Mouse (Mus musculus): Measurements from ENCODE around the gene Col6a5. TPM values are rescaled to one million over a fixed set of nuclear protein-coding genes. Genes with fewer than 3 reads are reported as not detected.

Gene Col6a5
- polyA plus RNA-seq, 1 experiment from 2014 or later = 0.18 TPM

DNA sequence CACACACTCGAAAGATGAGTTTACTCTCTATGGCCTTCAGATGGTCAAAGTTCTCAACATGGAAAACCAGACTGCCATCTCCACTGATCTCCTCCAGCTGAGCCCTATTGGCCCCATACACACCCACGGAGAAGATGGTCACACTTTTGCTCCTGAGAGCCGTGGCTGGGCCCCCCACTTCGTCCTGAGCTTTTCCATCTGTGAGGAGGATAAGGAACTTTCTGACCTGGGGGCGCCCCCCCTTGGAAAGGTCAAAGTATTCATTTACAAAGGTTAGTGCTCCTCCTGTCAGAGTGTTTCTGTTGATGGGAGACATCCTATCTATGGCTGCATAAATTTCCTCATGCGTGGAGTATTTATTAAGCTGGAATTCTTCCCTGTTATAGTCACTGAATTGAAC lies 26.6 kb downstream of the Col6a5 start:
- WGBS = 84% methylated on average over 6 of the region's 6 CpGs
- Histone ChIP-seq H3K4me1 (ENCODE audit: control insufficient read depth, insufficient read depth, low read length) (no peaks in the 10 kb centered on the region), H3K36me3 (ENCODE audit: control insufficient read depth, insufficient read depth, low read length) (no peaks in the 10 kb centered on the region), H3K9ac (replicated peaks; ENCODE audit: low read length) (no peak overlapping the region), H3K4me3 (replicated peaks; ENCODE audit: low read depth, low read length) (no peak overlapping the region), H3K27ac (replicated peaks; ENCODE audit: low read depth, low read length) (no peak overlapping the region), H3K9me3 (ENCODE audit: control insufficient read depth, low read length) (no peaks in the 10 kb centered on the region), H3K27me3 (ENCODE audit: control insufficient read depth, insufficient read depth, low read length) (no peaks in the 10 kb centered on the region), H3K4me2 (ENCODE audit: low read length) (no peak overlapping the region)
- ATAC-seq (ENCODE audit: low FRiP score, low TSS enrichment) = no peak
- DNase-seq = no peak

DNA sequence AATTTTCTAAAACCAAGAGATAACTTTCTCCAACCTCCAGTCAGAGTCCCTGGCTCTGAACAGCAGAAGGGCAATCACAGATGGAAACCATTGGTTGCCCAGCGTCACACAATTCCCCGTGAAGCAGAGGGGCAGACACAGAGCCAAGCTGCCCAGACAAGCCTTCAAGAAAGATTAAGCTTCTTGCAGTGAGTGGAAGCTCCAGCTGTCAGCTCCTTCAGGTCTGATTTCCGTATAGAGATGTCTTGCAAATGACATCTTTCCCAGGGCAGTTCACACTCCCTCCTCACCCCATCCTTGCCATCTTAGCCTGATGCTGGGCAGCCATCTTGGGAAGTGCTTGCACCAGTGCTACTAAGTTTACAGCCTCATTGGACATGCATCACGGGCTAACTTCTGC lies 31.2 kb downstream of the Col6a5 start:
- H3K4me2 ChIP-seq (ENCODE audit: low read length) = no peak overlapping the region
- 0 out of 2 replicates have a peak, but pooled peaks cover 3% of the 10 kb centered on the region for H3K4me1 ChIP-seq (ENCODE audit: control insufficient read depth, insufficient read depth, low read length)
- no peak overlapping the region for H3K9ac ChIP-seq (replicated peaks; ENCODE audit: low read length)
- DNase-seq (peak; percentile 20), ATAC-seq (ENCODE audit: low FRiP score, low TSS enrichment) (peak; percentile 34; the same call in 1 of the 2 replicates)
- H3K27me3 ChIP-seq (ENCODE audit: control insufficient read depth, insufficient read depth, low read length) = no peaks in the 10 kb centered on the region
- no peaks in the 10 kb centered on the region for H3K36me3 ChIP-seq (ENCODE audit: control insufficient read depth, insufficient read depth, low read length)
- H3K9me3 ChIP-seq (ENCODE audit: control insufficient read depth, low read length) = no peaks in the 10 kb centered on the region
- WGBS = 56% methylated on average over 4 of the region's 4 CpGs
- H3K4me3 ChIP-seq (replicated peaks; ENCODE audit: low read depth, low read length) = no peak overlapping the region
- H3K27ac ChIP-seq (replicated peaks; ENCODE audit: low read depth, low read length) = no peak overlapping the region

DNA sequence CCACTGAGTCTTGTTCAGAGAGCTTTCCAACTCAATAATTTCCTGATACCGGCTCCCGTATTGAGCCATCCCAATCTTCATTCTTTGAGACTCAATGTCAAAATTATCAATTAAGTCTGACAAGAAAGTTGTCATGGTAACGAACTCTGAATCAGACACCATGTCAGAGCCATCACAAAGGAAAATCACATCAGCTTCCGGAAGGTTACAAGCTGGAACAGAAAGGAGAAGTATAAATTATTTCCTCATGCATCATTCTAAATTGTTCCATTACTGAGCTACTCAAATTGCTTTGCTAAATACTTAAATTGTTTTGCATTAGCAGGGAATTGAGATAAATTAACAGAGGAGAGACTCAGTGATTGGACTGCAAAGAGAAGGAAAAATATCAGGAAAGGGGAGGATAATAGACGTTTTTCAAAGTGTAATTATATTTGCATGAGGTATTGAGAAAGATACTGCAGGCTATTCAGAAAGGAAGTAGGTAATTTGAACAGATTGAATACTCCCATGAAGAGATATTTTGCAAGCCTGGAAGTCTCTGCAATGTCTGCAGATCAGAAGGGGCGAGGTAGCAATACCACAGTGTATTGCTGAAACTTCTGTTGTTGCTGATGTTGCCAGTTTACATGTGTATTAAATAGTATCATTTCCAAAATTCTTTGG lies 31.9 kb downstream of the Col6a5 start:
- ATAC-seq (ENCODE audit: low FRiP score, low TSS enrichment) (no peak), DNase-seq (peak; percentile 42)
- no peak overlapping the region for H3K27ac ChIP-seq (replicated peaks; ENCODE audit: low read depth, low read length)
- H3K4me1 ChIP-seq (ENCODE audit: control insufficient read depth, insufficient read depth, low read length) = 0 out of 2 replicates have a peak, but pooled peaks cover 3% of the 10 kb centered on the region
- no peak overlapping the region for H3K9ac ChIP-seq (replicated peaks; ENCODE audit: low read length)
- 52% methylated on average over 6 of the region's 6 CpGs for WGBS
- H3K27me3 ChIP-seq (ENCODE audit: control insufficient read depth, insufficient read depth, low read length) = no peaks in the 10 kb centered on the region
- no peak overlapping the region for H3K4me2 ChIP-seq (ENCODE audit: low read length)
- H3K9me3 ChIP-seq (ENCODE audit: control insufficient read depth, low read length) = no peaks in the 10 kb centered on the region
- H3K36me3 ChIP-seq (ENCODE audit: control insufficient read depth, insufficient read depth, low read length) = no peaks in the 10 kb centered on the region
- no peak overlapping the region for H3K4me3 ChIP-seq (replicated peaks; ENCODE audit: low read depth, low read length)

DNA sequence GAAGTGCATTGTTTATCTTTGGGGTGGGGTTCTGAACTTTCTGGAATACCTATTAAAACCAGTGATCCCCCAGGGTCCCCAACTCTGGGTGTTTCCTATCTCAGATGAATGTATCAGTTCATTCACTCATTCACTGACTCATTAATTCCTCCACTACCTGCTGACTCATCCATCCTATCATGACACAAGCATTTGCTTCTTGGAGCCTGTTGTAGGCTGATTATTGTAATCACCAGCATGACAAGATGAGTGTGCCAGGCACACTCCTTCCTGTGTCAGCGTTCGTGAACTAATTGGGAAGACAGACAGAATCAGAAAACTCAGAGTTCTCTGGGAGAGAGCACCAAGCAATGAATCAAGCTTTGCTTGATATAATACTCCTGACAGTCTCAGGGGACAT lies 36.8 kb downstream of the Col6a5 start:
- WGBS = 83% methylated on average over 2 of the region's 2 CpGs
- H3K27me3 ChIP-seq (ENCODE audit: control insufficient read depth, insufficient read depth, low read length) = no peaks in the 10 kb centered on the region
- no peak overlapping the region for H3K4me3 ChIP-seq (replicated peaks; ENCODE audit: low read depth, low read length)
- 0 out of 2 replicates have a peak, but pooled peaks cover 3% of the 10 kb centered on the region for H3K4me1 ChIP-seq (ENCODE audit: control insufficient read depth, insufficient read depth, low read length)
- no peak for ATAC-seq (ENCODE audit: low FRiP score, low TSS enrichment)
- H3K4me2 ChIP-seq (ENCODE audit: low read length) = no peak overlapping the region
- no peaks in the 10 kb centered on the region for H3K36me3 ChIP-seq (ENCODE audit: control insufficient read depth, insufficient read depth, low read length)
- H3K9me3 ChIP-seq (ENCODE audit: control insufficient read depth, low read length) = no peaks in the 10 kb centered on the region
- no peak for DNase-seq
- H3K9ac ChIP-seq (replicated peaks; ENCODE audit: low read length) = no peak overlapping the region
- no peak overlapping the region for H3K27ac ChIP-seq (replicated peaks; ENCODE audit: low read depth, low read length)

DNA sequence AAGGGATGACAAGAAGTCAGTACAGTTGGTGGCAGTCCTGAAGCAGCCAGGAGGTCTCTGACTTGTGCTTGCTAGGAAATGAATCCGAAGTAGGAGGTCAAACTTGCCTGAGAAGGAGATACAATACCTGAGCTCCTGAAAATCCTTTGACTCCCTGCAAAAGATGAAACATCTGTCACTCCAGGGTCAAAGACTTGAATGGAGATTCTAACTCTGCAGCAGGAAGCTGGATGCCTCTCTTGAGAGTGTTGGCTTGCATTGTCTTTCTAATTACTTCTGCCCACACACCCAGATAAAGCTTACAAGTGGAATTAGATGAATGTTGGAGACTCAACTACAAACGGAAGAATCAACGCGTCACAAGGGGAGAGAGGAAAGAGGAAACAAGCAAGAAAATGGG lies 45.3 kb downstream of the Col6a5 start:
- Histone ChIP-seq H3K36me3 (ENCODE audit: control insufficient read depth, insufficient read depth, low read length) (no peaks in the 10 kb centered on the region), H3K27me3 (ENCODE audit: control insufficient read depth, insufficient read depth, low read length) (no peaks in the 10 kb centered on the region), H3K4me2 (ENCODE audit: low read length) (no peak overlapping the region), H3K4me1 (ENCODE audit: control insufficient read depth, insufficient read depth, low read length) (no peaks in the 10 kb centered on the region), H3K9me3 (ENCODE audit: control insufficient read depth, low read length) (no peaks in the 10 kb centered on the region), H3K9ac (replicated peaks; ENCODE audit: low read length) (no peak overlapping the region), H3K4me3 (replicated peaks; ENCODE audit: low read depth, low read length) (no peak overlapping the region), H3K27ac (replicated peaks; ENCODE audit: low read depth, low read length) (no peak overlapping the region)
- 45% methylated on average over 4 of the region's 4 CpGs for WGBS
- DNase-seq = no peak
- ATAC-seq (ENCODE audit: low FRiP score, low TSS enrichment) = no peak

DNA sequence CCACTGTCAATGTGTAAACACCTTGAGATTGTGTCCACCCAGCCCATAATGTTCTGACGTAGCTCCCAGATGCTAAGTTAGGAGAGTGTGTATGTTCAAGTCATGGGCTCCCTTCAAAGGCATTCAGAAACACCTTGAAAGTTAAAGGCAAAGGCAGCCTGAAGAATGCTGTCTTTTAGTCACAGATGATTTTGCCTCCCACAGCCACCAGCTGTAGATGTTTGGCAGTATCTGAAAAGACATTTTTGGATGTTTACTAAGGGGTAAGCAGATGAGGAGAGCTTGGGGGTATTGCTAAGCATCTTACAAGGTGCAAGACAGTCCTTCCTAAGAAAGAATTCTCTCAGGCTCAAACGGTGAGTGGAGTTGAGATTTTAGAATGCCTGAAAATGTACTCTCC lies 50.3 kb downstream of the Col6a5 start:
- Histone ChIP-seq H3K4me3 (replicated peaks; ENCODE audit: low read depth, low read length) (no peak overlapping the region), H3K27ac (replicated peaks; ENCODE audit: low read depth, low read length) (no peak overlapping the region), H3K9ac (replicated peaks; ENCODE audit: low read length) (no peak overlapping the region), H3K9me3 (ENCODE audit: control insufficient read depth, low read length) (no peaks in the 10 kb centered on the region; the same call in 1 of the 2 replicates), H3K4me1 (ENCODE audit: control insufficient read depth, insufficient read depth, low read length) (no peaks in the 10 kb centered on the region), H3K4me2 (ENCODE audit: low read length) (no peak overlapping the region), H3K27me3 (ENCODE audit: control insufficient read depth, insufficient read depth, low read length) (no peaks in the 10 kb centered on the region), H3K36me3 (ENCODE audit: control insufficient read depth, insufficient read depth, low read length) (no peaks in the 10 kb centered on the region)
- WGBS = 90% methylated on average over 2 of the region's 2 CpGs
- no peak for DNase-seq
- no peak for ATAC-seq (ENCODE audit: low FRiP score, low TSS enrichment)

DNA sequence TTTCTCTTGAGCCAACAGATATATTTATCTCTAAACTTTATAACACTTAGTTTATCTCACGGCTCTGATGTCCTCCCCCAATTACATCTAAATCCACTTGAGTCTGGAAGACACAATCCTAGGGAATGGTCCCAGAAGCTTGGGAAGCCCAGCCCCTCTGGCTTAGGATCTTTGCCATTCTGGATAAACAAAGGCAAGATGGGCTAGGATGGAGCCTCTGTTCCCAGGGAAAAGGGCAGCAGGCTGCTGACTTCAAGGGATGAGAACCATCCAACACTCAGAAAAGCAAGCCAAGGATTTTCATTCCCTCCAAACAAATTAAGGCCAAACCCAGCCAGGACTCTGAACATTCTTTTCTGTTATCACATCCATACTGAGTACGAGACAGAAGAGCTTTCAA lies 51.1 kb downstream of the Col6a5 start:
- Histone ChIP-seq H3K4me3 (replicated peaks; ENCODE audit: low read depth, low read length) (no peak overlapping the region), H3K27ac (replicated peaks; ENCODE audit: low read depth, low read length) (no peak overlapping the region), H3K9ac (replicated peaks; ENCODE audit: low read length) (no peak overlapping the region), H3K4me1 (ENCODE audit: control insufficient read depth, insufficient read depth, low read length) (no peaks in the 10 kb centered on the region), H3K4me2 (ENCODE audit: low read length) (no peak overlapping the region), H3K36me3 (ENCODE audit: control insufficient read depth, insufficient read depth, low read length) (no peaks in the 10 kb centered on the region), H3K9me3 (ENCODE audit: control insufficient read depth, low read length) (no peaks in the 10 kb centered on the region; the same call in 1 of the 2 replicates), H3K27me3 (ENCODE audit: control insufficient read depth, insufficient read depth, low read length) (no peaks in the 10 kb centered on the region)
- ATAC-seq (ENCODE audit: low FRiP score, low TSS enrichment) (no peak), DNase-seq (no peak)
- 89% methylated on average over 2 of the region's 2 CpGs for WGBS

DNA sequence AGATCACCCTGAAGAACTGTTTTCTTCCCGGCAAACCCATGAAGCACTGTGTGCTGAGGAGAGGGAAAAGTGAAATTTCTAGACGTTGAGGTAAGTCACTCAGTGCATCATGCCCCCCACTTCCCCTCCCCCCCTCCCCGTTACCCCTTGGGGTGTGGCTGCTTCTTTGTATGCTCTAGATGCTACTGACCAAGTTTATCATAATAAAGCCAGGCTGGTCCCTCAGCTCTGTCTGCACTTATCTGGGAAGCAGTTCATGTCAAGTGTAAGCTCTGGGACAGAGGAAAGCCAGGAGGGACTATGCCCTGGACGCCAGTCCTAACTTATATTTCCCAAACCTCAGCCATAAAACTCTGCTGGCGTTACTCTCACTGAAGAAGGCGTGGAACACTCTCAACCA lies 53.0 kb downstream of the Col6a5 start:
- Histone ChIP-seq H3K4me3 (replicated peaks; ENCODE audit: low read depth, low read length) (no peak overlapping the region), H3K9me3 (ENCODE audit: control insufficient read depth, low read length) (no peaks in the 10 kb centered on the region; the same call in 1 of the 2 replicates), H3K9ac (replicated peaks; ENCODE audit: low read length) (no peak overlapping the region), H3K27ac (replicated peaks; ENCODE audit: low read depth, low read length) (no peak overlapping the region), H3K4me1 (ENCODE audit: control insufficient read depth, insufficient read depth, low read length) (no peaks in the 10 kb centered on the region), H3K4me2 (ENCODE audit: low read length) (no peak overlapping the region), H3K27me3 (ENCODE audit: control insufficient read depth, insufficient read depth, low read length) (no peaks in the 10 kb centered on the region), H3K36me3 (ENCODE audit: control insufficient read depth, insufficient read depth, low read length) (no peaks in the 10 kb centered on the region)
- no peak for DNase-seq
- WGBS = 87% methylated on average over 6 of the region's 6 CpGs
- ATAC-seq (ENCODE audit: low FRiP score, low TSS enrichment) = no peak

DNA sequence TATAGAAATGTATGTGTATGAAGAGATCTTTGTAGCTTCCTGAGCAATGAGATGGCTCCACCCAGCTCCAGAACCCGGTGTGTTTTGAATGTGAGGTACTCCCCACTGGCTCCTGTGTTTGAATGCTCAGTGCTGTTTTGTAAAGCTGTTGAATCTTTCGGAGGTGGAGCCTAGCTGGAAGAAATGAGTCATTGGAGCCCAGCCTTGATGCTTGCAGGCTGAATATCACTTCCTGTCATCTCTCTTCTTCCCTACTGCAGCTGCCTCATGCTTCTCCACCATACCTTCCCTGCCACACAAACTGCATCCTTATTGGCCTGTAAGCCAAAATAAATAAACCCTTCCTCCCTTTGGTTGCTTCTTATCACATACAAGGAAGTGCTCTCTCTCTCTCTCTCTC lies 72.9 kb downstream of the Col6a5 start:
- DNase-seq (no peak), ATAC-seq (ENCODE audit: low FRiP score, low TSS enrichment) (no peak)
- H3K9ac ChIP-seq (replicated peaks; ENCODE audit: low read length) = no peak overlapping the region
- no peaks in the 10 kb centered on the region for H3K9me3 ChIP-seq (ENCODE audit: control insufficient read depth, low read length)
- no peaks in the 10 kb centered on the region for H3K4me1 ChIP-seq (ENCODE audit: control insufficient read depth, insufficient read depth, low read length)
- H3K27ac ChIP-seq (replicated peaks; ENCODE audit: low read depth, low read length) = no peak overlapping the region
- no peak overlapping the region for H3K4me2 ChIP-seq (ENCODE audit: low read length)
- H3K4me3 ChIP-seq (replicated peaks; ENCODE audit: low read depth, low read length) = no peak overlapping the region
- H3K36me3 ChIP-seq (ENCODE audit: control insufficient read depth, insufficient read depth, low read length) = no peaks in the 10 kb centered on the region
- 50% methylated on average over 2 of the region's 2 CpGs for WGBS
- H3K27me3 ChIP-seq (ENCODE audit: control insufficient read depth, insufficient read depth, low read length) = no peaks in the 10 kb centered on the region

All from midbrain, embryonic 14.5 days (tissue).